Mouse (Mus musculus) neural tube, embryonic 14.5 days (tissue): ENCODE measurements at regions not wholly inside any gene's neighbourhood (a gene's known extent, or its start where the extent isn't known, plus 50 kb on each side); places are given as distances from the start of the nearest gene placed in this dataset.

ENCODE experiments used
- ATAC-seq: fragments of 200-750 bp; cut with Nextera tagmentation; 2 replicates; pipeline ENCODE4 v1.8.0; 2017; ENCODE audit warnings: low read depth, mild to moderate bottlenecking, moderate TSS enrichment, moderate library complexity
- H3K27ac ChIP-seq: fragments of 300-500 bp; sonication (generic); 2 replicates; pipeline ENCODE4 v1.5.1; 2014; ENCODE audit warnings: low read depth, mild to moderate bottlenecking, control low read depth, low read length, moderate library complexity, mixed read lengths
- H3K27me3 ChIP-seq: fragments of 300-500 bp; sonication (generic); 2 replicates; pipeline ENCODE4 v1.6.1; 2014; ENCODE audit warnings: low read length; ENCODE audit not compliant: control insufficient read depth, insufficient read depth
- H3K36me3 ChIP-seq: fragments of 300-500 bp; sonication (generic); 2 replicates; pipeline ENCODE4 v1.6.1; 2014; ENCODE audit warnings: low read length, mixed read lengths; ENCODE audit not compliant: control insufficient read depth, insufficient read depth
- H3K4me1 ChIP-seq: fragments of 300-500 bp; sonication (generic); 2 replicates; pipeline ENCODE4 v1.6.1; 2014; ENCODE audit warnings: low read length; ENCODE audit not compliant: control insufficient read depth, insufficient read depth
- H3K4me2 ChIP-seq: fragments of 300-500 bp; sonication (generic); 2 replicates; pipeline ENCODE4 v1.6.1; 2014; ENCODE audit warnings: mild to moderate bottlenecking, low read depth, low read length, control low read depth
- H3K4me3 ChIP-seq: fragments of 300-500 bp; sonication (generic); 2 replicates; pipeline ENCODE4 v1.5.1; 2014; ENCODE audit warnings: low read depth, low read length, control low read depth, mixed read lengths
- H3K9ac ChIP-seq: fragments of 300-500 bp; sonication (generic); replicated peaks from 2 replicates; pipeline ENCODE4 v1.6.1; 2014; ENCODE audit warnings: low read depth, mild to moderate bottlenecking, control low read depth, low read length, mixed read lengths
- H3K9me3 ChIP-seq: fragments of 300-500 bp; sonication (generic); 2 replicates; pipeline ENCODE4 v1.6.1; 2016; ENCODE audit warnings: low read length; ENCODE audit not compliant: control insufficient read depth
- WGBS: fragments of 180-500 bp; shearing (Covaris S2); extraction: QIAGEN DNeasy Blood & Tissue Kit; methylation state at CpG from one replicate; pipeline ENCODE4 v1.1.7; 2014; 5-methylcytosine and 5-hydroxymethylcytosine counted together

GRCm38 (mm10) chr1:157964461-157964860 is 391.7 kb downstream of the Brinp2 start:
- 71% methylated on average over 3 of the region's 3 CpGs for WGBS
- Histone ChIP-seq H3K27me3 (no peaks in the 10 kb centered on the region), H3K27ac (no peak overlapping the region), H3K4me1 (no peaks in the 10 kb centered on the region), H3K4me3 (no peak overlapping the region), H3K9ac (no peak overlapping the region), H3K4me2 (no peak overlapping the region), H3K36me3 (no peaks in the 10 kb centered on the region), H3K9me3 (no peaks in the 10 kb centered on the region)
- no peak for ATAC-seq

GRCm38 (mm10) chr1:157969635-157970111 is 386.5 kb downstream of the Brinp2 start:
- H3K36me3 ChIP-seq = no peaks in the 10 kb centered on the region
- no peaks in the 10 kb centered on the region for H3K27me3 ChIP-seq
- ATAC-seq = 0 out of 2 replicates have a peak, but pooled peaks have one; percentile 49
- WGBS = 28% methylated on average over 6 of the region's 6 CpGs
- no peak overlapping the region for H3K4me2 ChIP-seq
- H3K9me3 ChIP-seq = no peaks in the 10 kb centered on the region
- no peak overlapping the region for H3K27ac ChIP-seq
- no peak overlapping the region for H3K4me3 ChIP-seq
- no peak overlapping the region for H3K9ac ChIP-seq
- no peaks in the 10 kb centered on the region for H3K4me1 ChIP-seq

GRCm38 (mm10) chr1:157973373-157974232 is 382.5 kb downstream of the Brinp2 start:
- H3K4me1 ChIP-seq = no peaks in the 10 kb centered on the region
- WGBS = 88% methylated on average over 10 of the region's 10 CpGs
- no peak overlapping the region for H3K9ac ChIP-seq
- no peaks in the 10 kb centered on the region for H3K36me3 ChIP-seq
- no peaks in the 10 kb centered on the region for H3K27me3 ChIP-seq
- ATAC-seq = no peak
- H3K4me2 ChIP-seq = no peak overlapping the region
- H3K9me3 ChIP-seq = no peaks in the 10 kb centered on the region
- H3K27ac ChIP-seq = no peak overlapping the region
- H3K4me3 ChIP-seq = no peak overlapping the region

- 79% methylated on average over 4 of the region's 4 CpGs for WGBS
- no peak overlapping the region for H3K4me3 ChIP-seq
- no peaks in the 10 kb centered on the region for H3K9me3 ChIP-seq
- no peak overlapping the region for H3K9ac ChIP-seq
- H3K27ac ChIP-seq = no peak overlapping the region
- H3K36me3 ChIP-seq = no peaks in the 10 kb centered on the region
- no peaks in the 10 kb centered on the region for H3K4me1 ChIP-seq
- no peak for ATAC-seq
- H3K4me2 ChIP-seq = no peak overlapping the region
- no peaks in the 10 kb centered on the region for H3K27me3 ChIP-seq
Measured at GRCm38 (mm10) chr1:157974656-157975055, 381.5 kb downstream of the Brinp2 start.

GRCm38 (mm10) chr1:158019161-158019560 is 337.0 kb downstream of the Brinp2 start:
- no peaks in the 10 kb centered on the region for H3K9me3 ChIP-seq
- H3K36me3 ChIP-seq = no peaks in the 10 kb centered on the region
- H3K27me3 ChIP-seq = no peaks in the 10 kb centered on the region
- no peak overlapping the region for H3K27ac ChIP-seq
- H3K4me1 ChIP-seq = no peaks in the 10 kb centered on the region
- 41% methylated on average over 7 of the region's 7 CpGs for WGBS
- H3K4me2 ChIP-seq = no peak overlapping the region
- no peak overlapping the region for H3K4me3 ChIP-seq
- no peak overlapping the region for H3K9ac ChIP-seq
- ATAC-seq = no peak

GRCm38 (mm10) chr1:158039756-158040155 is 316.4 kb downstream of the Brinp2 start:
- H3K9ac ChIP-seq = no peak overlapping the region
- H3K9me3 ChIP-seq = no peaks in the 10 kb centered on the region
- no peaks in the 10 kb centered on the region for H3K4me1 ChIP-seq
- H3K36me3 ChIP-seq = no peaks in the 10 kb centered on the region
- no peak for ATAC-seq
- H3K27me3 ChIP-seq = no peaks in the 10 kb centered on the region
- no peak overlapping the region for H3K4me2 ChIP-seq
- H3K27ac ChIP-seq = no peak overlapping the region
- 42% methylated on average over 2 of the region's 2 CpGs for WGBS
- H3K4me3 ChIP-seq = no peak overlapping the region

GRCm38 (mm10) chr1:158040334-158040733 is 315.8 kb downstream of the Brinp2 start:
- ATAC-seq = no peak
- no peak overlapping the region for H3K9ac ChIP-seq
- H3K4me3 ChIP-seq = no peak overlapping the region
- 77% methylated on average over 4 of the region's 4 CpGs for WGBS
- H3K9me3 ChIP-seq = no peaks in the 10 kb centered on the region
- no peak overlapping the region for H3K27ac ChIP-seq
- H3K36me3 ChIP-seq = no peaks in the 10 kb centered on the region
- no peak overlapping the region for H3K4me2 ChIP-seq
- H3K4me1 ChIP-seq = no peaks in the 10 kb centered on the region
- no peaks in the 10 kb centered on the region for H3K27me3 ChIP-seq

GRCm38 (mm10) chr1:158052644-158053043 is 303.5 kb downstream of the Brinp2 start:
- ATAC-seq = no peak
- whole genome bisulfite sequencing = 74% methylated on average over 4 of the region's 4 CpGs
- Histone ChIP-seq H3K9ac (no peak overlapping the region), H3K4me2 (no peak overlapping the region), H3K27ac (no peak overlapping the region), H3K27me3 (no peaks in the 10 kb centered on the region), H3K9me3 (no peaks in the 10 kb centered on the region), H3K4me3 (no peak overlapping the region), H3K4me1 (no peaks in the 10 kb centered on the region), H3K36me3 (no peaks in the 10 kb centered on the region)

- H3K9me3 ChIP-seq = no peaks in the 10 kb centered on the region
- no peaks in the 10 kb centered on the region for H3K36me3 ChIP-seq
- WGBS = 54% methylated on average over 11 of the region's 11 CpGs
- no peak for ATAC-seq
- no peak overlapping the region for H3K9ac ChIP-seq
- H3K4me1 ChIP-seq = no peaks in the 10 kb centered on the region
- no peak overlapping the region for H3K4me3 ChIP-seq
- no peak overlapping the region for H3K27ac ChIP-seq
- H3K4me2 ChIP-seq = no peak overlapping the region
- H3K27me3 ChIP-seq = no peaks in the 10 kb centered on the region
Measured at GRCm38 (mm10) chr1:158054961-158055360, 301.2 kb downstream of the Brinp2 start.
